Mouse (Mus musculus) thymus, postnatal 10 days (tissue): Measurements from ENCODE around the gene Spsb3.

Experiments
- DNase-seq, 2 experiments: peaks; one replicate each; pipeline ENCODE4 v3.0.0; 2021; ENCODE audit warnings: low spot score in 2 of 2

Gene Spsb3

DNA sequence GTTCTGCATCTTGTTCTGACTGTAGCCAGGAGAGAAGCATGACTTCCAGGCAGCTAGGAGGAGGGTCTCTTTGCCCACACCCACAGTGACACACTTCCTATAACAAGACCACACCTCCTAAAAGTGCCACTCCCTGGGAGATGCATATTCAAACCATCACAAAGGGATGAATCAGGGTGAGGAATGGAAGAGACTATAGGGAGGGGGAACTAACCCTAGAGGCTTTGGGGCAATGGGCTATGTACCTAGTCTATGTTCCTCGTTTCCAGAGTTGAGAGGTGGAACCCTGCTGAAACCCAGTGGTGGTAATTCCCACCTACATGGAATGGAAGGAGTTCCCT, 12.1 kb upstream of the Spsb3 start:
- DNase-seq, result no peak

DNA sequence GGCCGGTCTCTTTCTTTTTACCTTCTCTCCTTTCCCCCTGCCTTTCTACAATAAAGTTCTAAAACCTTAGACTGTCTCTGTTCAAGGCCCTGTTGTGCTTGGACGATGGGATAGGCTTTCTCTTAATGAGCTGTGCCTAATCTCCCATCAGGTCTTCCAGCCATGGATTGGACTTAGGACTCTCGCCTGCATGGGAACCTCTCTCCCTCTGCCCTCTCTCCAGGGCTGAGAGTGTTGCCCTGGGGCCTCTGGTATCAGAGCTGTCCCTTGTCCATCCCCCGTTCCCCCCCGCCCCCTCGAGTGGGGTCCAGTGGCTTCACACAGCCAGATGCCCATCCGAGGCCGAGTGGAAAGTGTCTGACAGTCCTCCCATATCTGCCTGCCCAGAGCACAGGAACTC, 11.5 kb upstream of the Spsb3 start:
- no peak for DNase-seq

GRCm38 (mm10) chr17:24877336-24878116, 8.9 kb upstream of the Spsb3 start:
- no peak for DNase-seq

- peak; percentile 41 to 49 for DNase-seq
These were observed 8.4 kb upstream of the Spsb3 start for GRCm38 (mm10) chr17:24878117-24878397.

- no peak for DNase-seq
These were observed 7.9 kb upstream of the Spsb3 start for GRCm38 (mm10) chr17:24878531-24878930.

GRCm38 (mm10) chr17:24881738-24882440, 4.6 kb upstream of the Spsb3 start:
- peak in 1 of 2 experiments; percentile 29 for DNase-seq

- DNase-seq, result no peak
These were observed 2.1 kb upstream of the Spsb3 start for GRCm38 (mm10) chr17:24884391-24884790.

- no peak for DNase-seq
These were observed 898 bp upstream of the Spsb3 start for GRCm38 (mm10) chr17:24885356-24886133.

DNA sequence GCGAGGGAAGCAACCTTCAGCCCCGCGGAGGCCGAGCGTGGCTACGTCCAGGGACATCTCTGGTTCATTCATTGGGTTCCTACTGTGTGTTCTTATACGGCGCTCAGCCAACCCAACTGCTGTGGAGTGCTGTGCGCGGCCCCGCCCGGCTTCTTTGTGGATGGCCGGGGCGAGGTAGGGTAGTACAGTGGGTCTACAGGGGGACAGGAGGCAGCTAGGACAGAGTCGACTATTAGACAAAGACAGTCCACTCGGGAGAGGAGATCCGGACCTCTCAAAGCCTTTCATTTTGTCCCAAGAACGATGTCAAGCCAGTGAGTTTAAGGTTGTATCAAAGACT, 459 bp downstream of the Spsb3 start:
- DNase-seq, result no peak

DNA sequence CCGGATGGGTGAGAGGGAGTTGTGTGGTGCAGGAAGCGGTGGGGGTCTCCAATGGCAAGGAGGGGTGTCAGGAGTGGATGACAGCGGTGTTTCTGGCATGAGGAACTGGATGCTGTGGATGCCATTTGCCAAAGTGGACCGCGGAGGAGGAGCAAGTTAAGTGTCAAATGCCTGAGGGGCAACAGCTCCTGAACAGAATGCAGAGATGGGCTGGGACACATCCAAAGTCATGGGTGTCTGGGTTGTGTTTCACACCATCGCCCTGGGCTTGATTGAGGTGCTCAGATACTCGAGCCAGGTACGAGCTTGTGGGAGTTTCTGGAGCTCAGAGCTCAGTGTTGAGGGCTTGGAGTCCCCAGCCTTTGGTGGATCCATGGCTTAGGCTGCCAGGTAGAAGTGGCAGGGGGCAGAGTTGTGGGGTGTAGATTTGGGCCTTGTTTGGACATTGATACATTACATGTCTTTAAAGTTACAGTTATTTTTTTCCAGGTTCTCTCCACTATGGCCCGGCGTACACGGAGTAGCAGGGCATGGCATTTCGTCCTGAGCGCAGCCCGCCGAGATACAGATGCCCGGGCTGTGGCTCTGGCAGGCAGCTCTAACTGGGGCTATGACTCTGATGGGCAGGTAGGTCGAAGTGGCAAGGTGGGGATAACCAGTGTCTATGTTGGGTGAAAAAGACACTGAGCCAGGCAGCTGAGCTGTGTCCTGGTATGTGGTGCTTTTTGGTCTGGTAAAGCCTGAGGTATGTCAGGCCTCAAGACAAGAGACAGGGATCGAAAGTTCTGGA, 1.0 kb downstream of the Spsb3 start:
- DNase-seq, result peak in 1 of 2 experiments; percentile 27

DNA sequence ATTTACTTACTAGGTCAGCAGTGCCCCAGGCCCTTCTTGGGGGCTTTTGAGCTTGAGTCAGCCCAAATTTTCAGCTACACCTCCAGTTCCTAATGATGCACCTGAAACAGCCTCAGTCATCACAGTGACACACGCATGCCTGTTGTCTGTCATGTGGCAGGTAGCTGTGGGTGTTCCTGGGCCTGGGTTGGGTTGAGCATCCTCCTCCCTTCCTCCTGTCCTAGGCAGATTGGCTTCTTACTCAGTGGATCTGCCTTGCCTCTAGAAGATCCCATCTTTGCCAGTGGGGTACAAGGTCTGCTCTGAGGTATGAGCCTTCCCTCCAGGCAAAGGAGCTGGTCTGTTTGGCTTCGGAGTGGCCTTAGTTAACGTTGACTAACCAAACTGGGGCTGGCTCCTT, 2.4 kb downstream of the Spsb3 start:
- DNase-seq, result no peak

DNA sequence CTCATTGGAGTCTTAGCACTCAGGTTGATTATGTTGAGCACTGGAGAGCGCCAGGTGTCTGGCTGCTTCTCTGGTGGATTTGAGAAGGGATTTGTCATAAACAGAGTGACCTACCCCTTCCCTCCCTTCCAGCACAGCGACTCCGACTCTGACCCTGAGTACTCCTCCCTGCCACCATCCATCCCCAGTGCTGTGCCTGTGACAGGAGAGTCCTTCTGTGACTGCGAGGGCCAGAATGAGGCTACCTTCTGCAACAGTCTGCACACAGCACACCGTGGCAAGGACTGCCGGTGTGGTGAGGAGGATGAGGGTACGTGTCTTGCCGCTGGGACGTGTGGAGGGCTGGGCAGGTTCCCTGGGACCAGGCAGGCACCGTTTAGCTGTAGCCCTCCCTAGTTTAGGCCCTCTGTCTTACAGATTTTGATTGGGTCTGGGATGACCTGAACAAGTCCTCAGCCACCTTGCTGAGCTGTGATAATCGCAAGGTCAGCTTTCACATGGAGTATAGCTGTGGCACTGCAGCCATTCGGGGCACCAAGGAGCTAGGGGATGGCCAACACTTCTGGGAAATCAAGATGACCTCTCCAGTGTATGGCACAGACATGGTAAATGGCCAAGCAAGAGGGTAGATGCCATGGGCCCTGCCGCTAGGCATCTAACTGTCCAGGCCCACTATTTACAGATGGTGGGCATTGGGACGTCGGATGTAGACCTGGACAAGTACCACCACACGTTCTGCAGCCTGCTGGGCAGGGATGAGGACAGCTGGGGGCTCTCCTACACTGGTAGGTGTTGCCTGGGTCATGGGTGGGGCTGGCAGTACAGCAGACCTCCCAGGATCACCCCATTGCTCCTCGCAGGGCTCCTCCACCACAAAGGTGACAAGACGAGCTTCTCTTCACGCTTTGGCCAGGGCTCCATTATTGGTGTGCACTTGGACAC, 4.0 kb downstream of the Spsb3 start:
- DNase-seq, result no peak

DNA sequence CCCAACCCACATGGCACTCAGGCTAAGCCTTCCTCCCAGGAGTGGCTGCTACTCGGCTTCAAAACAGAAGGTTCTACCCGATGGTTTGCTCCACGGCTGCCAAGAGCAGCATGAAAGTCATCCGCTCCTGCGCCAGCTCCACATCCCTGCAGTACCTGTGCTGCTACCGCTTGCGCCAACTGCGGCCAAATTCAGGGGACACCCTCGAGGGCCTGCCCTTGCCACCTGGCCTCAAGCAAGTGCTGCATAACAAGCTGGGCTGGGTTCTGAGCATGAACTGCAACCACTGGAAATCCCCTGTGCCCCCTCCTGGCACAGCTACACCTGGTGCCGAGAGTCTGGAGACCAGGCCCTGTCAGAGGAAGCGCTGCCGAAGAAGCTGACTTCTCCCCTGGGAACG, 4.9 kb downstream of the Spsb3 start:
- no peak for DNase-seq

DNA sequence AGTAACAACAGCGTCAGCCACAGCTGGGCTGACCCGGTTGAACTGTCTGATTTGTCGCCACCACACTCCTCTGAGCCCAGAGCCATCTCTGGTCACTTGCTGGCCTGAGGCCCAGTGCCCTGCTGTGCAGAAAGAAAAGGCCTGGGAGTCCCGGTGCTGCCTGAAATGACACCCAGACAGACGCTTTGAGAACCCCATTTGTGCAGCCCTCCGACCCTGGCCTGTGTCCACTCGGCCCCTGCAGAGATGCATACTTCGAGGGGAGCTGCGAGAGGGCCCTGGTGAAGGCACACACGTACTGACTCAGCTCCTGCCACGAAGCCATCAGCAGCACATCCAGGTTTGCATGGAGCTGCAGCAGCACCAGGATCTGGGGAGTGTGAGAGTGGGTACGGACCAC, 6.3 kb downstream of the Spsb3 start:
- no peak for DNase-seq

GRCm38 (mm10) chr17:24893276-24893675, 6.8 kb downstream of the Spsb3 start:
- no peak for DNase-seq

DNA sequence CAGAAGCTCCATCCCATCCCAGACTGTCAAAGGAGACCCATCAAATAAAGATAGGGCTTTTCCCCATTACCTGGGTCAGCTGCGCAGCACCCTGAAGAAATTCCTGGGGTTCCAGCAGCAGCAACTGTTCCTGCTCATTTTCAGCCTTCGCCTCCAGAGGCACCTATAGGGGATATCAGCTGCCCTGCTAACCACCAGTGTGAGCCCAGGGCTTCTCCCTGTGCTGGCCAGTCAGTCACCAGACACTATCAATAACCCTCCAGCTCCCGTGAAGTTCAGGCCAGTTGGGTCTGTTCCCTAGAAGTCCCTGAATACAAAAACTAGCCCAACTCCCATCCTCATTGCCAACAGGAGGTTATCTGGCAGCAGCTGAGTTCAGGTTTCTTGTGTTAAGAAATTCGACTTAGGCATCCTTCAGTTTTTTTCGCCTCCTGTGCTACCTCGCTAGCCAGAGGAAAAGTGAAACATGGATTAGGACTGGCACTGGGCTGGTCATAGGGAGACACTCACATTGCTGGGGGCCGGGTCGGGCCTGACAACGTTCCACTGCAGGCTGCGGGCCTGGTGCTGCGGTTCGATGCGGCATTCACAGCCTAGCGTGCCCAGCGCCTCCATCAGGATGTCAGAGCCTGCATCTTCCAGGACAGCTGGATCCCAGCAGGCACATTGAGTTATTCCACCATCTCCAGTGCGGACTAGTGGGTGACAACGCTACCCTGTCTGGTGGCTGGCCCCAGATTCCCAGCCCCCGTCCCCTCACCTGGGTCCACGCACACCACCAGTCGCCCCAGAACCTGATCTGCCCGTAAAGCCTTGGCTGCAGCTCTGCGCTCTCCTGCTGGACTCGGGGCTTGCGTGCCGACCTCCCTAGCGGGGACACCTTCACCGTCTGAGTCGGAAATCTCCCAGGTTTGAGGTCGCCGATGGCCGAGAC, 7.9 kb downstream of the Spsb3 start:
- DNase-seq, result no peak

DNA sequence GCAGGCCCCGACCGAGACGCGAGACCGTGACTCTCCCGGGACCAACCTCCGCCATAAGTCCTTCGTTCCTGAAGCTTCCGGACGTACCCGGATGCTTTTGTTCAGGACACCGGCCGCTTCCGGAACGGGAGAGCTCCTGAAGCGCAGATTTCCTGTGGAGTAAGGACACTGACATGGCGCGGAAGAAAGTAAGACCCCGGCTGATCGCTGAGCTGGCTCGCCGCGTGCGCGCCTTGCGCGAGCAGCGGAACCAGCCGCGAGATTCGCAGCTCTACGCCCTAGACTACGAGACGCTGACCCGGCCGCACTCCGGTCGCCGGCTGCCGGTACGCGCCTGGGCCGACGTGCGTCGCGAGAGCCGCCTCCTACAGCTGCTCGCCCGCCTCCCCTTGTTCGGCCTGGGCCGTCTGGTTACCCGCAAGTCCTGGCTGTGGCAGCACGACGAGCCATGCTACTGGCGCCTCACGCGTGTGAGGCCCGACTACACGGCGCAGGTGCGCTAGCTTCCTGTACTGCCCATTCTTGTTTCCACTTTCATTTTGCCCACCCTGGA, 8.6 kb downstream of the Spsb3 start, which contains the start of the genes Eme2 and Mrps34:
Gene Eme2, minus strand, starts transcription at position 93 of the 553 bp plus-strand sequence.
Gene Mrps34, plus strand, starts transcription at position 122 of the 553 bp plus-strand sequence.
- peak; percentile 61 to 65 for DNase-seq

DNA sequence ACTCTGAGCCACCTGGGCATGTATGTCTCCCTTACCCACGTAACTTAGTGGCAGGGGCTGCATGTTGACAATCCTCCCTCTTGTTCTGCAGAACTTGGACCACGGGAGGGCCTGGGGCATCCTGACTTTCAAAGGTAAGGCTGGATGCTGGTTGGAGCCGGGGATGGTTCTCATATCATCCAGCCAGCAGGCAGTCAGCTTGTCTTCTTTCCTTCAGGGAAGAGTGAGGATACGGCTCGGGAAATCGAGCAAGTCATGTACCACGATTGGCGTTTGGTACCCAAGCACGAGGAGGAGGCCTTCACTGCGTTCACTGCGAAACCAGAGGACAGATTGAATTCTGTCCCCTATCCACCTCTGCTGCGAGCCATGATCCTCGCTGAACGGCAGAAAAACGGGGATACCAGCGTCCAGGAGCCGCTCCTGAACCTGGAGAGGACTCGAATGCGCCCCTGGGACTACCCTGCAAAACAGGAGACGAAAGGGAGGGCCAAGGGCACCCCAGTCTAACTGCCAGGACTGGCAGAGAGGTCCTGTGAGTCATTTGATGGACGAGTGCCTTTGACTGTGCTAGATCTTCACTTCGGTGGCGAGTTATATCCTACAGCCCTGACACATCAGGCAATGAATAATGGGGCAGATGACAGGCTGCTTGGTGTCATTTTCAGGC, 9.3 kb downstream of the Spsb3 start:
- no peak for DNase-seq
